Mouse (Mus musculus) layer of hippocampus, adult 2 months (tissue): ENCODE measurements at regions not wholly inside any gene's neighbourhood (a gene's known extent, or its start where the extent isn't known, plus 50 kb on each side); places are given as distances from the start of the nearest gene placed in this dataset.
A peak's percentile ranks its signal among the peaks of the same experiment; 100 is the strongest.

Experiments
- DNase-seq, 2 experiments: peaks; one replicate each; pipeline ENCODE4 v3.0.0; 2022; ENCODE audit warnings: low spot score in 2 of 2
- H3K27ac ChIP-seq: fragments of 200-600 bp; 2 replicates; pipeline ENCODE4 v1.8.1; 2022
- H3K4me3 ChIP-seq: fragments of 200-600 bp; 2 replicates; pipeline ENCODE4 v1.8.1; 2022; ENCODE audit warnings: mild to moderate bottlenecking
- CTCF ChIP-seq: fragments of 200-600 bp; conservative IDR thresholded peaks from 2 replicates; pipeline ENCODE4 v1.8.1; 2022; ENCODE audit warnings: antibody characterized with exemption, mild to moderate bottlenecking, moderate library complexity

GRCm38 (mm10) chr3:148048247-148048646, 942.1 kb downstream of the Adgrl2 start:
- TF ChIP-seq CTCF, result no peak
- no peak for DNase-seq
- no peak overlapping the region for H3K27ac ChIP-seq
- H3K4me3 ChIP-seq, result no peak overlapping the region

- Histone ChIP-seq H3K4me3 (peak overlapping the region; percentile 24; the same call in 1 of the 2 replicates), H3K27ac (no peak overlapping the region)
- no peak for TF ChIP-seq CTCF
- no peak for DNase-seq
Measured at GRCm38 (mm10) chr3:148032532-148032931, 957.8 kb downstream of the Adgrl2 start.

- Histone ChIP-seq H3K27ac (no peak overlapping the region), H3K4me3 (no peak overlapping the region)
- no peak for TF ChIP-seq CTCF
- no peak for DNase-seq
Measured at GRCm38 (mm10) chr3:148005831-148006230, 984.5 kb downstream of the Adgrl2 start.

- DNase-seq, result no peak
- no peak overlapping the region for H3K27ac ChIP-seq
- peak; percentile 69 for TF ChIP-seq CTCF
- H3K4me3 ChIP-seq, result no peak overlapping the region
Measured at GRCm38 (mm10) chr3:148004006-148004405, 986.3 kb downstream of the Adgrl2 start.

- no peak for TF ChIP-seq CTCF
- DNase-seq, result no peak
- no peak overlapping the region for H3K4me3 ChIP-seq
- no peak overlapping the region for H3K27ac ChIP-seq
Measured at GRCm38 (mm10) chr3:147999330-147999953, 990.9 kb downstream of the Adgrl2 start.

GRCm38 (mm10) chr3:147991738-147992137, 998.6 kb downstream of the Adgrl2 start:
- Histone ChIP-seq H3K4me3 (no peak overlapping the region), H3K27ac (no peak overlapping the region)
- DNase-seq, result no peak
- no peak for TF ChIP-seq CTCF

- Histone ChIP-seq H3K4me3 (peak overlapping the region; percentile 10; the same call in 1 of the 2 replicates), H3K27ac (no peak overlapping the region)
- no peak for DNase-seq
- no peak for TF ChIP-seq CTCF
Measured at GRCm38 (mm10) chr3:147990831-147991230, 999.5 kb downstream of the Adgrl2 start.

- no peak overlapping the region for H3K27ac ChIP-seq
- TF ChIP-seq CTCF, result no peak
- DNase-seq, result no peak
- no peak overlapping the region for H3K4me3 ChIP-seq
Measured at GRCm38 (mm10) chr3:147982831-147983230, 1007.5 kb downstream of the Adgrl2 start.

- H3K27ac ChIP-seq, result no peak overlapping the region
- no peak for TF ChIP-seq CTCF
- H3K4me3 ChIP-seq, result no peak overlapping the region
- DNase-seq, result no peak
Measured at GRCm38 (mm10) chr3:147981621-147982020, 1008.7 kb downstream of the Adgrl2 start.

- no peak overlapping the region for H3K27ac ChIP-seq
- no peak for TF ChIP-seq CTCF
- H3K4me3 ChIP-seq, result no peak overlapping the region
- no peak for DNase-seq
Measured at GRCm38 (mm10) chr3:147976579-147976978, 1013.8 kb downstream of the Adgrl2 start.

GRCm38 (mm10) chr3:147976069-147976468, 1014.3 kb downstream of the Adgrl2 start:
- no peak overlapping the region for H3K4me3 ChIP-seq
- no peak for TF ChIP-seq CTCF
- H3K27ac ChIP-seq, result no peak overlapping the region
- no peak for DNase-seq

GRCm38 (mm10) chr3:147975500-147975899, 1014.9 kb downstream of the Adgrl2 start:
- TF ChIP-seq CTCF, result no peak
- no peak overlapping the region for H3K27ac ChIP-seq
- H3K4me3 ChIP-seq, result no peak overlapping the region
- DNase-seq, result no peak

GRCm38 (mm10) chr3:147974515-147974914, 1015.8 kb downstream of the Adgrl2 start:
- no peak for TF ChIP-seq CTCF
- Histone ChIP-seq H3K27ac (no peak overlapping the region), H3K4me3 (no peak overlapping the region)
- no peak for DNase-seq

GRCm38 (mm10) chr3:147968271-147968670, 1022.1 kb downstream of the Adgrl2 start:
- Histone ChIP-seq H3K4me3 (no peak overlapping the region), H3K27ac (no peak overlapping the region)
- no peak for TF ChIP-seq CTCF
- no peak for DNase-seq
